Mouse (Mus musculus): ENCODE data around the gene Pawr. TPM values are rescaled to one million over a fixed set of nuclear protein-coding genes. Genes with fewer than 3 reads are reported as not detected.
"Not testable (repeated sequence)": the region's sequence is repeated elsewhere in the genome, so short reads cannot be mapped to it uniquely, and the experiment has no call there.

Gene Pawr
- total RNA-seq, 4 experiments from 2014 or later: 2.2 to 3.4 (median 2.3) TPM

GRCm38 (mm10) chr10:108313845-108314244 is 18.1 kb upstream of the Pawr start:
- no peak for DNase-seq (ENCODE audit: low spot score in 2 of 2)

GRCm38 (mm10) chr10:108314396-108314795 is 17.5 kb upstream of the Pawr start:
- no peak for DNase-seq (ENCODE audit: low spot score in 2 of 2)

- DNase-seq (ENCODE audit: low spot score in 2 of 2): no peak
These were observed 16.7 kb upstream of the Pawr start for GRCm38 (mm10) chr10:108315236-108315635.

GRCm38 (mm10) chr10:108328356-108328755 is 3.6 kb upstream of the Pawr start:
- DNase-seq (ENCODE audit: low spot score in 2 of 2): no peak

- DNase-seq (ENCODE audit: low spot score in 2 of 2): no peak
These were observed 2.9 kb upstream of the Pawr start for GRCm38 (mm10) chr10:108328983-108329382.

GRCm38 (mm10) chr10:108329771-108330170 is 2.1 kb upstream of the Pawr start:
- DNase-seq (ENCODE audit: low spot score in 2 of 2): no peak

GRCm38 (mm10) chr10:108330964-108331363 is 957 bp upstream of the Pawr start:
- no peak for DNase-seq (ENCODE audit: low spot score in 2 of 2)

GRCm38 (mm10) chr10:108332571-108333541 is 935 bp downstream of the Pawr start:
- peak in 1 of 2 experiments; percentile 5 for DNase-seq (ENCODE audit: low spot score in 2 of 2)

GRCm38 (mm10) chr10:108333642-108334041 is 1.7 kb downstream of the Pawr start:
- no peak for DNase-seq (ENCODE audit: low spot score in 2 of 2)

- no peak for DNase-seq (ENCODE audit: low spot score in 2 of 2)
These were observed 2.2 kb downstream of the Pawr start for GRCm38 (mm10) chr10:108334096-108334495.

- no peak for DNase-seq (ENCODE audit: low spot score in 2 of 2)
These were observed 3.9 kb downstream of the Pawr start for GRCm38 (mm10) chr10:108335736-108336292.

- DNase-seq (ENCODE audit: low spot score in 2 of 2): no peak
These were observed 4.7 kb downstream of the Pawr start for GRCm38 (mm10) chr10:108336581-108336980.

GRCm38 (mm10) chr10:108338055-108338961 is 6.4 kb downstream of the Pawr start:
- DNase-seq (ENCODE audit: low spot score in 2 of 2): no peak

- no peak for DNase-seq (ENCODE audit: low spot score in 2 of 2)
These were observed 7.2 kb downstream of the Pawr start for GRCm38 (mm10) chr10:108339118-108339517.

- DNase-seq (ENCODE audit: low spot score in 2 of 2): no peak
These were observed 8.0 kb downstream of the Pawr start for GRCm38 (mm10) chr10:108339872-108340271.

GRCm38 (mm10) chr10:108343734-108344133 is 11.8 kb downstream of the Pawr start:
- no peak for DNase-seq (ENCODE audit: low spot score in 2 of 2)

GRCm38 (mm10) chr10:108345123-108345522 is 13.2 kb downstream of the Pawr start:
- DNase-seq (ENCODE audit: low spot score in 2 of 2): no peak

- not testable (repeated sequence) for DNase-seq (ENCODE audit: low spot score in 2 of 2)
These were observed 14.4 kb downstream of the Pawr start for GRCm38 (mm10) chr10:108346301-108346700.

- DNase-seq (ENCODE audit: low spot score in 2 of 2): no peak
These were observed 18.5 kb downstream of the Pawr start for GRCm38 (mm10) chr10:108350125-108351070.

GRCm38 (mm10) chr10:108352944-108353343 is 21.0 kb downstream of the Pawr start:
- no peak for DNase-seq (ENCODE audit: low spot score in 2 of 2)
